Mouse (Mus musculus): ENCODE measurements around the gene Stum.

- no peak for TF ChIP-seq POLR2A (IDR thresholded peaks at IDR 0.05; ENCODE audit: borderline replicate concordance, extremely low read depth, low read depth, low read length)
- TF ChIP-seq CTCF (IDR thresholded peaks at IDR 0.05; ENCODE audit: insufficient read depth, low read length): no peak
Observed at GRCm38 (mm10) chr1:180500218-180500617, 16.9 kb upstream of the Stum start.
